Mouse (Mus musculus): Measurements from ENCODE around the gene Ecm2.

- TF ChIP-seq CTCF (IDR thresholded peaks at IDR 0.05; ENCODE audit: low read depth): no peak
- no peak for TF ChIP-seq EP300 (IDR thresholded peaks at IDR 0.05; ENCODE audit: low read depth)
These were observed 35.6 kb upstream of the Ecm2 start for GRCm38 (mm10) chr13:49469002-49469401.

Data from liver, postnatal 0 days (tissue).